Mouse (Mus musculus) cerebellum, adult 2 months (tissue): ENCODE measurements at regions not wholly inside any gene's neighbourhood (a gene's known extent, or its start where the extent isn't known, plus 50 kb on each side); places are given as distances from the start of the nearest gene placed in this dataset.

Experiments used
- DNase-seq, 2 experiments: peaks; one replicate each; pipeline ENCODE4 v3.0.0; 2021
- H3K27ac ChIP-seq: fragments of 200-500 bp; 2 replicates; pipeline ENCODE4 v1.5.1; 2012; ENCODE audit warnings: low read length, control low read depth, inconsistent platforms; ENCODE audit not compliant: insufficient read depth
- H3K27me3 ChIP-seq: fragments of 200-500 bp; 2 replicates; pipeline ENCODE4 v1.6.1; 2012; ENCODE audit warnings: inconsistent platforms, mild to moderate bottlenecking, low read length, moderate library complexity; ENCODE audit not compliant: control insufficient read depth, insufficient read depth
- H3K4me1 ChIP-seq: fragments of 200-500 bp; 2 replicates; pipeline ENCODE4 v1.6.1; 2011; ENCODE audit warnings: low read length; ENCODE audit not compliant: control insufficient read depth, insufficient read depth
- H3K4me3 ChIP-seq: fragments of 200-500 bp; replicated peaks from 2 replicates; pipeline ENCODE3; 2011; ENCODE audit warnings: mild to moderate bottlenecking, low read depth, low read length, control low read depth; ENCODE audit not compliant: insufficient read depth
- CTCF ChIP-seq: fragments of 200-500 bp; IDR thresholded peaks from 2 replicates; pipeline ENCODE4 v1.5.1; 2011; ENCODE audit warnings: low read depth, mild to moderate bottlenecking, control low read depth, low read length, moderate library complexity, borderline replicate concordance; ENCODE audit not compliant: insufficient read depth
- POLR2A ChIP-seq: fragments of 200-500 bp; IDR thresholded peaks from 2 replicates; pipeline ENCODE4 v1.6.1; 2011; ENCODE audit warnings: low read length, control low read depth, borderline replicate concordance; ENCODE audit not compliant: insufficient read depth
- WGBS: fragments of 180-500 bp; shearing (Covaris S2); methylation state at CpG from one replicate; pipeline ENCODE4 v1.1.7; 2018; 5-methylcytosine and 5-hydroxymethylcytosine counted together

DNA sequence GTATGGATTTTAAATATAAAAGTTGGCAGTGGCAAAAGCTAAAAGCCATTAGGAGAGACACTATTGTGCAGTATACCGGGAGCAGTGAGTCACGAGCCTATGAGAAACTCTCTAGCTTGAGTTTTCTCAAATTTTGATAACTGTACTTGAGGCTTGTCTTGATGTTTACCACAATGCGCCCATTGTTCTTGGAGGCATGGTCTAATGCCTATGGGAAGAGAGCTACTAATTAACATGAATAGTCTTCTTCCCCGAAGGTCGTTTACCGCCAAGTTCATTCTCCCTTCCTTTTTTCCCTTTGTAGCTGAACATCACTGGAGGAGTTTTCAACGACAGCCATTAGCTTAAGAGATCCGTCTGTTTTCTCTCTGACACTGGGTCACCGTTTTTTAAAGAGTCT is 153.2 kb upstream of the Prox1 start:
- DNase-seq, result no peak
- 76% methylated on average over 9 of the region's 9 CpGs for WGBS
- no peaks in the 10 kb centered on the region for H3K27me3 ChIP-seq
- H3K4me1 ChIP-seq, result no peaks in the 10 kb centered on the region
- no peak for TF ChIP-seq CTCF
- TF ChIP-seq POLR2A, result no peak
- H3K27ac ChIP-seq, result no peak overlapping the region
- H3K4me3 ChIP-seq, result no peak overlapping the region

DNA sequence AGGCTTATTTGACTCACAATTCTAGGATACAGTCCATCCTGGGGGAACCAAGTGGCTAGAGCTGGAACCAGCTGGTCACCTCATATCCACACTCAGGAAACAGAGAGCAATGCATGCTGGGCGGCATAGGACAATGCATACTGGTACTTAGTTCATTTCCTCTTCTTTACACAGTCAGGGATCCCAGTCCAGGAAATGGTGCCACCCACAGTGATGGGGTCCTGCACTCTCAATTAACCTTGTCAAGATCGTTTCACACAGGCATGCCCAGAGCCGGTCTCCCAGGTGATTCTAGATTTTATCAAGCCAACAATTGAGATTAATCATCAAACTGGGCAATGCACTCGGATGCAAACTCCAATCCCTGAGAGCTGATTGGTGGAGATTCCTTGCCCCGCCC is 145.7 kb upstream of the Prox1 start:
- Histone ChIP-seq H3K4me1 (no peaks in the 10 kb centered on the region), H3K4me3 (no peak overlapping the region), H3K27ac (no peak overlapping the region), H3K27me3 (no peaks in the 10 kb centered on the region)
- TF ChIP-seq CTCF (no peak), POLR2A (no peak)
- DNase-seq, result no peak
- WGBS, result 78% methylated on average over 5 of the region's 5 CpGs

GRCm38 (mm10) chr1:190309831-190310230 is 139.3 kb upstream of the Prox1 start:
- H3K4me1 ChIP-seq, result no peaks in the 10 kb centered on the region; the same call in 1 of the 2 replicates
- no peak overlapping the region for H3K27ac ChIP-seq
- WGBS, result 87% methylated on average over 6 of the region's 6 CpGs
- no peak for DNase-seq
- TF ChIP-seq POLR2A, result no peak
- TF ChIP-seq CTCF, result no peak
- H3K4me3 ChIP-seq, result no peak overlapping the region
- H3K27me3 ChIP-seq, result no peaks in the 10 kb centered on the region

DNA sequence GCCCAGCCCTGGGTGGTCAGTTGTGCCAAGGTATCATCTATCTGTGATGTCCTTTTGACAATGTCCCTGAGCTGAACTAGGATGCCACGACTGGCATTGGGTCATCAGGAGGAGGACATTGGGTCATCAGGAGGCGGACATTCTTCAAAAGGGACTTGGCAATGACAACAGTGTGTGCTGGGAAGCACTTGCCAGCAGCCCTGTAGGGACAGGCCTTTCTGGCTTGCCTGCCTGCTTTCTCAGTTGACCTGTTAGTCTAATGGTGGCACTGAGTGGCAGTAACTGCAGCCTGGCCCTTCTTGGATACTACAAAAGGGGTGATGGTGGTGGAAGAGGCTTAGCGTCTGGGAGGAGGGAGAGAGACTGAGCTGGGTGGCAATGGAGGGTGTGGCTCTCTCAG is 137.2 kb upstream of the Prox1 start:
- no peak for DNase-seq
- TF ChIP-seq POLR2A (no peak), CTCF (no peak)
- Histone ChIP-seq H3K4me1 (no peaks in the 10 kb centered on the region; the same call in 1 of the 2 replicates), H3K27me3 (no peaks in the 10 kb centered on the region), H3K27ac (no peak overlapping the region), H3K4me3 (no peak overlapping the region)
- 54% methylated on average over 3 of the region's 3 CpGs for WGBS

DNA sequence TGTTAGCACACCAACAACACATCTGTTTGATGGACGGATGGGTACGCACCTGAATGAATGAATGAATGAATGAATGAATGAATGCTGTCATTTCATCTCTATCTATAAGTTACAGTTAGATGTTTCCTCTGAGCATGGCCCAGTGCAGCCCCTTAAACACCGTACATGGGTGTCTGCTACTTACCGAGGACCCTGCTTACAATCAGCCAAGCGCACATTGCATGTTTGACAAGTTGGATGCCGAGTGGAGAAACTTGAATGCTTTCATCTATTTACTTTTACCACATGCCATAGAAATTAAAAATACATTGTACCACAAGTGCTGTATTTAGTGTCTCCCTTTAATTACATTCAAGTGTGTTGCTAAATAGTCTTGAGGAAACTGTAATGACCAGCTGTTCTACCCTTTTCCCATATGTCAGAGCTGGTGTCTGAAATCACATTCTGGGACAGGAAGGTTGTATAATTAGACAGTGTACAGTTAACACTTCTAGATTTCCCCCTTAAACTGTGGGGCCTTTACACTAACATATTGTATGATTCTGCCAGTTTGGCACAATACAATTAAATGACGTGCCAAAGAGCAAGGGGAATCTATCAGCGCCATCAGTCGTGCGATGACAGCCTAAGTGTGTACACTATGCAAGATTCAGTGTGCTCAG is 127.3 kb upstream of the Prox1 start:
- WGBS, result 76% methylated on average over 10 of the region's 10 CpGs
- Histone ChIP-seq H3K27me3 (no peaks in the 10 kb centered on the region), H3K4me3 (no peak overlapping the region), H3K27ac (no peak overlapping the region), H3K4me1 (no peaks in the 10 kb centered on the region)
- no peak for TF ChIP-seq CTCF
- no peak for DNase-seq

GRCm38 (mm10) chr1:190290061-190290460 is 119.5 kb upstream of the Prox1 start:
- H3K27me3 ChIP-seq, result no peaks in the 10 kb centered on the region; the same call in 1 of the 2 replicates
- TF ChIP-seq POLR2A (no peak), CTCF (no peak)
- H3K4me3 ChIP-seq, result no peak overlapping the region
- DNase-seq, result no peak
- H3K4me1 ChIP-seq, result no peaks in the 10 kb centered on the region
- H3K27ac ChIP-seq, result no peak overlapping the region
- WGBS, result 94% methylated on average over 11 of the region's 11 CpGs

DNA sequence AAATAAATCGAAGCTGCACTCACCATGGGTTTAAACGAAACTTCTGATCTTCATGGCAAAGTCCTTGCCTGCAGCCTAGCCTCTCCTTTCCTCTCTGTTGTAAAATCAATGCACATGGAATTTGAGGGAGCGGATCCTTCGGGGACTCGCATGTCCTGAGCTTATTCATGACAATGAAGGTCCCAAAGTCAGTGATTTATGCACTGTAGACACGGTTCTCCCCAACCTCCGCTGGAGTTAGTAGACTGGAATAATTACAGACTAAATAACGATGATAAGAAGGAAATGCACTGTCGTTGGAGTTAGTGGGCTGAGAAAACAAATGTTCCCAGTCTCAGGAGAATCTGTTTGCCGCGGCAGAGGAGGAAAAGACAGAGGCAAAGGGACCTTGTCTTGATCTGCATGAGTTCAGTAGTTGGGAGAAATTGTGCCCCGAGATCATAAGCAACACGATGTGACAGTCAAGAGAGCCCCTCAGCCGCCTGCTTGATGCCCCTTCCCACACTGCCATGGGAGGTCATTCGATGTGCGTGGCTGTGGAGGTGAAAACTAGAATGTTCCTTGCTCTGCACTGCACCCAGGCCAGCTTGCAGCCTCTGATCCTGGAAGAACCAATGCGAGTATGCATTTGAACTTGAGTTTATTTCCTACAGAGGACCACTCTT is 116.1 kb upstream of the Prox1 start:
- 71% methylated on average over 17 of the region's 17 CpGs for WGBS
- TF ChIP-seq POLR2A (no peak), CTCF (no peak)
- Histone ChIP-seq H3K4me3 (no peak overlapping the region), H3K27ac (no peak overlapping the region), H3K4me1 (no peaks in the 10 kb centered on the region), H3K27me3 (no peaks in the 10 kb centered on the region; the same call in 1 of the 2 replicates)
- DNase-seq, result no peak

DNA sequence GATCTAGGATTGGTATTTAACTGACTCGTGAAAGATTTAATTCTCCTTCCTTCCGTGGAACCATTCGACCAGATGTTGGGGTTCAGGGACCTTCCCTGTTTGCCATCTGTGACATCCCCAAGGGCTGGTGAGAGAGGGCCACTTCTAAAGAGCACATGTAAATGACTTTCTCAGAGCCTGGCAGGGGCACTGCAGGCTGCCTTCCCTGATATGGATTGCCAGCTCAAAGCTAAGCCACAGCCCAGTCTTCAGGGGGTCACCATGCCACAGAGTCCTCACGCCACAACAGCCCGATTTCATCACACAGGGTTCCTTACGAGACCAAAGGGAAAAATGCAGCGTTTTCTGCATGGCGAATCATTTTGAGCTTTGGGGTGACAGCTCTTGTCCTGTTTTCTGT is 115.1 kb upstream of the Prox1 start:
- WGBS, result 38% methylated on average over 8 of the region's 8 CpGs
- no peak for DNase-seq
- H3K4me1 ChIP-seq, result no peaks in the 10 kb centered on the region
- no peak overlapping the region for H3K4me3 ChIP-seq
- no peaks in the 10 kb centered on the region; the same call in 1 of the 2 replicates for H3K27me3 ChIP-seq
- H3K27ac ChIP-seq, result no peak overlapping the region
- TF ChIP-seq POLR2A (no peak), CTCF (no peak)
